Mouse (Mus musculus) myocyte (in vitro differentiated cells): ENCODE data around the gene Phf13.

Source experiments
- MAX ChIP-seq: IDR thresholded peaks from one replicate; pipeline ENCODE4 v1.6.1; 2011; ENCODE audit warnings: low read depth, mild to moderate bottlenecking, control low read depth
- POLR2A ChIP-seq: IDR thresholded peaks from one replicate; pipeline ENCODE4 v1.6.1; 2011; ENCODE audit warnings: low read depth, mild to moderate bottlenecking, control low read depth, moderate library complexity; ENCODE audit not compliant: insufficient read length
- POLR2AphosphoS2 ChIP-seq: IDR thresholded peaks from one replicate; pipeline ENCODE4 v1.6.1; 2011; ENCODE audit warnings: low read depth, control low read depth; ENCODE audit not compliant: insufficient read length

DNA sequence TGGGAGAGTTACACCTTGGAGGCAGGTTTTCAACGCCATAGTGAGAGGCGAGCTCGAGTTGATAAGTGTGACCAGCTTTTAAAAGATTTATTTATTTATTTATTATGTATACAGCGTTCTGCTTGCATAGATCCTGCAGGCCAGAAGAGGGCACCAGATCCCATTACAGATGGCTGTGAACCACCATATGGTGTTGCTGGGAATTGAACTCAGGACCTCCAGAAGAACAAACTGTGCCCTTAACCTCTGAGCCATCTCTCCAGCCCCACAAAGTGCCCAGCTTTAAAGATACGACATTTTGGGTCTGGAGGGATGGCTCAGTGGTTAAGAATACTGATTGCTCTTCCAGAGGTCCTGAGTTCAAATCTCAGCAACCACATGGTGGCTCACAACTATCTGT is 33.0 kb upstream of the Phf13 start:
- TF ChIP-seq POLR2A (no peak), POLR2AphosphoS2 (no peak), MAX (no peak)
